Mouse (Mus musculus) lung, adult 18-20 months (tissue): ENCODE data around the gene Fdxacb1.

ENCODE experiments used
- DNase-seq, 2 experiments: peaks; one replicate each; pipeline ENCODE4 v3.0.0; 2022; ENCODE audit warnings: mixed read lengths in 2 of 2

The Fdxacb1 gene

GRCm38 (mm10) chr9:50768107-50769002 is at the start of gene Fdxacb1:
Gene Fdxacb1 (plus strand): TSS chr9:50768236.
- peak; percentile 99 for DNase-seq

DNA sequence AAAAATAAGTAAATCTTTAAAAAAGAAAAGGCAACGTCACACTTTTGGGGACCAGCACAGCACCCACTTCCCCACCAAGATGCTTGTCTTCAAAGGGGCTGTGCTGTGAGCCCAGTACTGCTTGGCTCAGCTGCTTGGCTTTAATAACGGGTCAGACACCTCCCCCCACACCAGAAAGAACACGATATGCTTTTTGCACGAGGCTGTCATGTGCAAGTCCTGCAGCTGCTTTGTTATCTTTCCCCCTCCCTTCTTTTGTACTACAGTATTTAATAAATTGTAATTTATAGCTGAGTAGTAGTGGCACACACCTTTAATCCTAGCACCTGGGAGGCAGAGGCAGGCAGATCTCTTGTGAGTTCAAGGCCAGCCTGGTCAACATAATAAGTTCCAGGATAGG is 49.2 kb upstream of the Fdxacb1 start:
- no peak for DNase-seq

DNA sequence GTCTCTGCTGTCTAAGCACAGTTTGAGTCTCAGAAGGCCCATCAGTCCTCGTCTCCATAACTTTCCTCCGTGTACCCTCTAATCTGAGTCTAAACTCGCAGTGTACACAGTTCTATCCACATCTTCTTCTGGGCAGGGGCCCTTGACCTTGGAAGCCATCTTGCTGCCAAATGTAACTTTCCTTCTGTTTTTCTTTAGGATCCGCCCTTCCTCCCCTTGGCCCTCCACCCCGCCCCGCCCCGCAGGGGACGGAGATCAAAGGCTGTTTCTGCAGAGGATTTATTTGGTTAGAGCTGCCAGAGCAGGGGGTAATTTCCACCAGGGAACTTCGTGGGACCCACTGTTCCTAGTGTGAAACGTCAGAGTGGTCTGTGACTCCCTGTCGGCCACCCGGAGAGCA is 47.0 kb upstream of the Fdxacb1 start:
- DNase-seq, result no peak

DNA sequence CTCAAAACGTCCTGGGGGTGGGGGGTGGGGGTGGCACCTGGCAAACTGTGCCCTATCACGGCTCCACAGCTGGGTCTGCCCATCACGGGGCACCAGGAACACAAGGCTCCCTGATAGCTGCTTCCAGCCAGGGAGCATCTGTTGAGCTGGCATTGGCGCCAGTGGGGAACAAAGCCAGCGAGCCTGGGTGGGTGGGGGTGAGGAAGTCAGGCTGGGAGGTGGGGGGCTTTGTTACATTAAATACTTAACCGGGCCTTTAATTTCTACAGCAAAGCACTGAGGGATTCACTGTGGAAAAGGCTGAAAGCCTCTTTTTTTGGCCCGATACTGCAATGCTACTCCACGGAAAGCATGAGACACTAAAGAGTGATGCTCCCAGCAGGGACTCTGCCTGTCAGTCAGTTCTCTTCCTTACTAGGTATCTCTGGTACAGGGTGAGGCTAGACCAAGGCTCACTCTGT is 45.6 kb upstream of the Fdxacb1 start:
- DNase-seq, result no peak

- DNase-seq, result peak; percentile 78 to 87
Observed at GRCm38 (mm10) chr9:50723406-50723805, 44.6 kb upstream of the Fdxacb1 start.

- DNase-seq, result no peak
Observed at GRCm38 (mm10) chr9:50724147-50724546, 43.9 kb upstream of the Fdxacb1 start.

- no peak for DNase-seq
Observed at GRCm38 (mm10) chr9:50724661-50725330, 43.2 kb upstream of the Fdxacb1 start.

DNA sequence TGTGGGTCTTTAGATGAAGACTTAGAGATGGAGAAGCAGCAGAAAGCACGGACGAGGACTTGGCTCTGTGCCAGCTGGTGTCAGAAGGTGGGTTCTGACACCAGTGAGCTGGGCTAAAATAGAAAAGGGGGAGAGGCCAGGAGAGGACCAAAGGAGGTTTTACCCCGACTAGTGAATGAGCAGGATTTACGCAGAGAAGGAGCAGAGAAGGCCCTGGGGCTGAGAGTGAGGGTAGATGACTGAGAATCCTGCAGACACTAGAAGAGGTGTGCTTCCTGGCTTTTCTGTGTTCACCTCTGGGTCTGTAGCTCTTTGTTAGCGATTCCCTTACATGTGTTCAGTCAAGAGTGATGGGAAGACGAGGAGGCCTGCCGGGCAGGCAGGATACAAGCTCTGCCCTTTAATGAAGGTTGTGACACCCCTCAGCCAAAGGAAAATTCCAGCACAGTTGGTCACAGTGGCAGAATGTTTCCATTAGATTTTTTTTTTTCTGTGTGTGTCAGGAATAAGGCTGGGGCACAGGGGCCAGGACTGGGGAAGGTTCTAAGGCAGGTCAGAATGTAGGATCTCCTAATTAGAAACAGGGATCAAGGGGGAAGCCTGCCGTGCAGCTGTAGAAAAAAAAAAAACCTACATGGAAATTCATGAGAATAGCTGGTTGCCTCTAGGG is 42.0 kb upstream of the Fdxacb1 start:
- no peak for DNase-seq

DNA sequence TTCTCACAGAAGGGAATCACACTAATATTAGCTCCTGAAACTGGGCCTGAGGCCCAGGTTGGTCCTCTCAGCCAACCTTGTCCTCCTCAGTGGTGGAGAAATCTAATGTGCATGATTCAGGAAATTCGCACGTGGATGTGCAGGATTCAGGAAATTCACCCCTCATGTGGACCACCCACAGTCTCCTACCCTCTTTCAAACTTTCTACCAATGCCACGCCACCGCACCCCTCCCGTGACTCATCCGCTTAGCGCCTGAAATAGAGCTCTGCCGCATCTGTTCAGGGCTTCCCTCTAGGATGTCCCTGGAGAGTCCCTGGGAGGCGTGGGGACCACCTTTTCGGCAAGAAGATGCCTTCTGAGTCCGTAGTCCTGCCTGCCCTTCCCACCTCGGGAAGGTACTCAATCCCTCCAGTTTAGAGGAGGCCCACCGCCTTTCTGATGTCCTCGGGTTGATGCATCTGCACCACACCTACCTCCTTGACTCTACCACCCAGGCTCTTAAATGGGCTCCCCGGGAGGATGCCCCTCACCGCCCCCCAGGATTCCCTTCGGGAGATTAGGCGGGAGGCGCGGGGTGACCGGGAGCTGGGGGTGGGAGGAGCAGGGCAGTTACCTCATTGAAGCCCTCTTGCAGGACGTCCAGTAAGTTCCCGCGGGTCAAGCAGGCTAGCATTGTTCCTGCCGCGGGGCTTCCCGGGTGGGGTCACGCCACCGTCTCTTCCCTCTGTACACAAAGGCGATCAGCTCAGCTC is 40.7 kb upstream of the Fdxacb1 start:
- DNase-seq, result no peak

GRCm38 (mm10) chr9:50727925-50728651 is 39.9 kb upstream of the Fdxacb1 start:
- peak in 1 of 2 experiments; percentile 62 for DNase-seq

- DNase-seq, result no peak
Observed at GRCm38 (mm10) chr9:50729600-50729999, 38.4 kb upstream of the Fdxacb1 start.

- DNase-seq, result no peak
Observed at GRCm38 (mm10) chr9:50732560-50732959, 35.5 kb upstream of the Fdxacb1 start.

GRCm38 (mm10) chr9:50734989-50735388 is 33.0 kb upstream of the Fdxacb1 start:
- peak; percentile 57 to 62 for DNase-seq

DNA sequence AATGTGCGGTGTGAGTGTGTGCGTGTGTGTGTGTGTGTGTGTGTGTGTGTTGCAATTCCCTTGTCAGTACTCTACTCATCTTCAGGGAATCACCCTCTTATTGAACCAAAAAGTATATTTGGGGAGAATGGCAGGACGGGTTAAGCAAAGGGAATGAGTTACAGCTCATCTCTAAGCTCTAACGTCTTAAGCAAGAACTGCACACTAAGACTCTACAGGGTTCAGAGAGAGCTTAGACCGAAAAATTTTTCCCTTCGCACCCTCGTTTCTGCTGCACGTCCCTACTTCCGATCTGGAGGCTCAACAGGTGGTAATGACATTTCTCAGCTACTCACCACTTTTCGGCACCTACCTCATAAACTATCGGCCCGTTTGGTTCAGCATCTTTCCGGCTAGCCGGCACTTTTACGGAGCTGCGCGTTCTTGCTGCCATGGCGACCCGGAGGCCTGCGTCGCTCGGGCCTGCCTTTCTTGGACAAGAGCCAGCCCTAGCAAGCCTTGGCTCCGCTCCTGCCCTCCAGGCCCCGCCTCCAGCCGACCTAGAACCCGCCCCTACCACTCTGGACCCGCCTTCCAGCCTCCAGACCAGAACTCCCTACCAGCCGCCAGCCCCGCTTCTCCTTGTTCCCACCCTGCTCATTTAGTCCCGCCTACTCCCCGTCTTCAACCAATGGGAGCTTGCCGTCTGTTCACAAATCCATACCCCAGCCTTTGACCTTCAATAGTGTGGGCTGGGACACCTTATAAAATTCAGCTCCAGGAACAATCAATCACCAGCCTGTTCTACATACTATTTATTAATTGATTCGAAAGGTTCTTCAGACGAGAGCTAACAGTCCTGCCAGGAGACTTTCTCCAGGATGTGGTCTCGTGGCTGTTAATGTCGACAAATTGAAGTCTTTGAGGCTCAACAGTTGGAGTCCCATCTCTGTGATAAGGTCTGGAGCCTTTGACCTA is 28.8 kb upstream of the Fdxacb1 start, which contains the start of gene Dixdc1:
Gene Dixdc1, minus strand, starts transcription at position 604 of the 957 bp plus-strand sequence.
- DNase-seq, result peak; percentile 95

DNA sequence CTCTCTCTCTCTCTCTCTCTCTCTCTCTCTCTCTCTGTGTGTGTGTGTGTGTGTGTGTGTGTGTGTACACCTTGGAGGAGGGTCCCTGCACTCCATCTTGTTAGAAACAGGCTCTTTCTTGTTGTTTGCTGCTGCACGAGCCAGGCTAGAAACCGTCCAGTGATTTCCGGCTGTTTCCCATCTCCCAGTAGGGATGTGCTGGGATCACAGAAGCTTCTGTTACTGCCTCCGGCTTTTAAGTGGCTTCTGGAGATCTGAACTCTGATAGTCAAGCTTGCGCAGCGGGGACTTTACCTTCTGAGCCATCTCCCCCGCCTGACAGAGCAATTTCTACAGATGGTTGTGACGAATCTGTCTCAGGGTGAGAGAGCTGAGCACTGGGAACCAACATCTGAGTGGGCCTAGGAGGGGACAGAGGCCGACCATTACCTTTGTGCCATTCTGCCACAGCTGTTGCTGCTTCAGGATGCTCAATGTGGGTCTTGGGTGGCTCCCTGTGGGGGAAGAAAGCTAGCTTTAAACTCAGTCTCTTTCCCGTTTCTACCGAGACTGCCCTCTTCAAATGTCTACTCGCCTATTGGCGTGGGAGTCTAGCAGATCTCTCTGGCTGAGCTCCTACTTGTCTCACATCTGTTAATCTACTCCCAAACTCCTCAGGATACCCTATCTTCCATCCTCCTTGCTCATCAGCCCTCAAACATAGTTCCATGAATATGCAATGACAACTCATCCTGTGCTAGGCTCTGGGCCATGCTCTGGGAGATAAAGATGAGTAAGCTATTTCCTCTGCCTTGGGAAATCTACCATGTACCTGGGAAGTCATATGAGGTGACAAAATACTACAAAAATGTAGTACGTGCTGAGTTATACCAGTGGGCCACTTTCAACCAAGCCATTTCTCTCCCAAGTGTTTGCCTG is 26.9 kb upstream of the Fdxacb1 start:
- DNase-seq, result no peak

DNA sequence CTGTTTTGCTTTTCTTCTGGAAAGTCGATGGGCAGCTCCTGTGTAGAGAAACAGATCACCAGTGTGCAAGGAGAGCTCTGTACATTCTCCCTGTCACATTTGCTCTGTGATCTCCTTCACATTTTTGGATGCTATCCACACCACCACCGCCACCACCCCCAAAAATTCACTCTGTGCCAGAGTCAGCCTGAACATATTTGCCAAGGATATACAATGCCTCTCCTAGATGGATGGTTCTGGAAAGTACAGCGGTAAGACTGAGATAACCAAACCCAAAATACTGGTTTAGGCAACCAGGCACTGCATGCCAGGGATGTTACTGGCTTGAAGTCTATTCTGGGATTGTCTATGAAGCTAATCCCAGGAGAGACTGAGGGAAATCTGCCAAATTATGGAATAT is 25.8 kb upstream of the Fdxacb1 start:
- no peak for DNase-seq

GRCm38 (mm10) chr9:50742744-50743143 is 25.3 kb upstream of the Fdxacb1 start:
- no peak for DNase-seq

- DNase-seq, result peak; percentile 68 to 78
Observed at GRCm38 (mm10) chr9:50745806-50746205, 22.2 kb upstream of the Fdxacb1 start.

- DNase-seq, result peak; percentile 76 to 85
Observed at GRCm38 (mm10) chr9:50746214-50746677, 21.8 kb upstream of the Fdxacb1 start, which contains the start of gene 2310030G06Rik. Gene 2310030G06Rik (minus strand): TSS chr9:50746536.
